Mouse (Mus musculus) activated CD4-positive, CD25-positive, alpha-beta regulatory T cell, adult 4 months (primary cell): ENCODE data around the gene Prdx6. TPM values are rescaled to one million over a fixed set of nuclear protein-coding genes. Genes with fewer than 3 reads are reported as not detected.

ENCODE experiments used
- ATAC-seq: one replicate; pipeline ENCODE4 v1.8.0; 2017
- polyA plus RNA-seq, 2 experiments: library from polyadenylated mRNA; unstranded; fragments of 100-300 nt; shearing (Covaris generic); gene quantifications; one replicate each; pipeline ENCODE4 v1.2.1; 2017

Gene Prdx6
- polyA plus RNA-seq: 100 to 1,000 TPM; 287 to 330 TPM

GRCm38 (mm10) chr1:161250604-161251416 lies at the start of gene Prdx6:
Gene Prdx6 (minus strand): TSS chr1:161251219.
- peak; percentile 71 for ATAC-seq

DNA sequence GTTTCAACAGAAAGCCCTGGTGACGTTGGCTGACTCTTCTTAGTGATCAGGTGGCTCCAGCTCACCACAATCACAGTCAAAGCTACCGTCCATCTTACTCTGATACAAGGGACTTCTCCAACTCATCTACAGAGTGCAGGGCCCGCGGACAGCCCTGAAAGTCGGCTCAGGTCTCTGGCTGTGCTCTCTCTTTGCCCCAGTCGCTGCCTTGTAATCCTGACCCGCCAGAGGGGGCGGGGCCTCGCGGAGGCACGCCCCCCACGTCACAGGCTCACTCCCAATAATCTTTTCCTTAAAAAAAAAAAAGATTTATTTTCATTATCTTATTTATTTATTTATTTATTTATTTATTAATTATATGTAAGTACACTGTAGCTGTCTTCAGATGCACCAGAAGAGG lies 37.2 kb upstream of the Prdx6 start:
- ATAC-seq: no peak

DNA sequence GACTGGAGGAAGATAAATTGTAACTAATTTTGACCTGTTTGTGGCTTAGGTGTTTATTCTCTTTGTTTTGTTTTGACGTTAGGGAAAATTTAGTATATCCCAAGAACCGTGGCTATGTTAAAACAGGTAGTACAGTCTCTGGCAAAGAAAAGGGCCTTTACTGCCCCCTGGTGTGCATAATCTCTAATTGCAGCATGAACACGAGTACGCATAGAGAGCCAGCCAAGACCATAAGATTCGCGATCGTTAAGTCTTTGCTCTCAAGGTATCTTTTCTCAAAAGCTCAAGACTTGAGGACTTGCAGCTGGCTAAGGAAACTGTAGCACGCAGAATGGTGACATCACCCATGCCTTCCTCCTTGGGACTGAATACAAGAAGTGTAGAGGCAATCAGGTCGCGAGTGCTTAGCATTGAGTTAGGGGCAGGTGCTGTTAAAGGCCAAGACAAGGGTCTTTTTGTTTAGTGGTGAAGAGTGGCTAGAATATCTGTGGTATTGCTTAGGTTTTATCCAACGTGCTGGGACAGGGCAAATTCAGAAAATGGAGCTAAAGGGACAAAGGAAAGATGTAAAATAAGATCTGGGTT lies 35.8 kb upstream of the Prdx6 start:
- ATAC-seq: no peak

GRCm38 (mm10) chr1:161281054-161281688 lies 30.2 kb upstream of the Prdx6 start:
- no peak for ATAC-seq

DNA sequence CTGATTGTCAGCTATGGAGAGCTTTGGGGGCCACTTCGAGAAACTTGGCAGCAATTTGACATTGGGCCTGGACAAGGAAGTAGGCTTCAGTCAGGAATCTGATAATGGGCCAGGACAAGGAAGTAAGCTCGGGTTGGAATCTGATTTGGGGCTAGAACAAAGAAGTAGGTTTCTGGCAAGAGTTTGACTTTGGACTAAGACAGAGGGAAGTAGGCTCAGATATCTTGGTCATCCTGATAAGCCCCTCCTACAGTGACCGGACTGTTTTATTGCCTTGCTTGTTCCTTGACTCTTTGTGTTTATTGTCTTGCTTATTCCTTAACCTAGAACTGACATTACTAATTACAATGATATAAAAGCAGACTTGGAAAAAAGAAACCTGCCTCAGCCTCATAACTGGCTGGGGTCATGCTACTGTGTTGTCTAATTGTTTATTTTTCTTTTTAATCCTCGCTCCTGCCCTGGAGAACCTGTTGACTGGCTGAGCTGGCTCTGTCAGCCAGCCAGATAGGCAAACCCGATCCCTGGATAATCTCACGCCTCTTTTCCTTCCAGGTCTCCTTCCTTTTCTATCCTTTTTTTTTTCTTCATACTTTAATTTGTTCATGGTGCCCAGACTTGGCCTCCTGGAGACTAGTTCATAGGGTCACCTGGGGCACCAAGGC lies 28.4 kb upstream of the Prdx6 start:
- no peak for ATAC-seq

- no peak for ATAC-seq
Observed at GRCm38 (mm10) chr1:161273486-161273885, 22.5 kb upstream of the Prdx6 start.

- ATAC-seq: no peak
Observed at GRCm38 (mm10) chr1:161271461-161271810, 20.4 kb upstream of the Prdx6 start.

DNA sequence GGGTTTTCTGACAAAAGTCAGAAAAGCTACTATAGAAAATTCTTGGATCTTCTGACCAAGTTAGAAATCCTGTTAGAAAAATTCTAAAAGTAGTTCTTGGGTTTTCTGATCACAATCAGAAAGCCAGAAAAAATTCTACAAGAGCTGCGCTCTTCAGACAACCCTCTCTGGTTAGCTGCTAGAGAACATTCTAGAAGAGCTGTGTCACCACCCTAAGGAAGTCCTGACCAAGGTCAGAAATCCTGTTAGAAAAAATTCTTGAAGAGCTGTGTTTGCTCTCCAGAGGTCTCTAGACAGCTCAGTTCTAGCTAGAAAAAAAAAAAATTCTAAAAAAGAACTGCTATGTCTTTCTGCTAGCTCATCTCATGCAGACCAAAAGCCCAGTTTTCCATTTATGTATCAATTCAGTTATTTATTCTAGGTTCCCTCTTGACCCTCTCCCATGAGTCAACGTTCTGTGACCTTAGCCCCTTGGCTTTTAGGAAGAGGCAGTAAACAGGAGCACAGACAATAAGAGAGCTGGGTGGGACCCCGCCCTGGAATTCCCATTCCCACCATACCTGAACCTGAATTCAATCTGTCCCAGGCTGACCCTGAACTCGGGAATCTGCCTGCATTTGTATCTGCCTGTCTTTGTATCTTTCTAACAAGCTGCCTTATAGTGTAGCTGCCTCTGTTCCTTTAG lies 19.9 kb upstream of the Prdx6 start:
- no peak for ATAC-seq

- no peak for ATAC-seq
Observed at GRCm38 (mm10) chr1:161269346-161269745, 18.3 kb upstream of the Prdx6 start.

DNA sequence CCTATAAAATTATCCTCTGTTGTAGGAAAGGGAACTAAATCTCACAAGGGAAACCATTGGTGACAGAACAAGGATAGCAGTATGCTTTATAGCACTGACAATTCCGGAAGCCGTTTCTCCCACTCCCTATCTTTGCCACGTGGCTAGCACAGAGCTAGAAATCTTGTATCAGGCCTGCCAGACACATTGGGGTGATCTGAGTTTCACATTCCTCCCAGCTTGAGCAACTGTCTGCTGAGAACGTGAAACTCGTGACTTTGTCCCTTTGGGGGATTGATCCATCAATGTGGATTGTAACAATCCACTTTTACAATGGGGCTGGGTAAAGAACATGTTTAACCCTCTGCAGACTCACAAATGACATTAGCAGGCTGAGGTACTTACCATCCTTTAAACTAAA lies 17.9 kb upstream of the Prdx6 start:
- no peak for ATAC-seq

GRCm38 (mm10) chr1:161268116-161268515 lies 17.1 kb upstream of the Prdx6 start:
- no peak for ATAC-seq

DNA sequence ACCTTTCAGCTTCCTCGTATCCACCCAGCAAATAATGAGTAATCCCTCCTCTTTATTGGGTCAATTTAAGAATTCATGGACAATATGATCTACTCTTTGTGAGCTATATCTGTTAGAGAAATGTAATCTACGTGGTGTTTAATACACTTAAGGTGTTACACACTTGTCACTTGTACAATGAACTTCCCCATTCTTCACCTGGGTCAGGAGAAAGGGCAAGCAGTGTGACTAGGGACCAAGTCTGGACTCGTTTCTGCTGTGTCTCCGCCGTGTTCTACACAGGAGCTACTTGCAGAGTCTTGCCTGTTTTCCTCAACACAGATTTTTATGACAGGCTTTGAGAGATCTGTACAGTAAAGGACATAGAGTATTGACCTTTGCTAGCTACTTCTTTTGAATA lies 13.9 kb upstream of the Prdx6 start:
- no peak for ATAC-seq

DNA sequence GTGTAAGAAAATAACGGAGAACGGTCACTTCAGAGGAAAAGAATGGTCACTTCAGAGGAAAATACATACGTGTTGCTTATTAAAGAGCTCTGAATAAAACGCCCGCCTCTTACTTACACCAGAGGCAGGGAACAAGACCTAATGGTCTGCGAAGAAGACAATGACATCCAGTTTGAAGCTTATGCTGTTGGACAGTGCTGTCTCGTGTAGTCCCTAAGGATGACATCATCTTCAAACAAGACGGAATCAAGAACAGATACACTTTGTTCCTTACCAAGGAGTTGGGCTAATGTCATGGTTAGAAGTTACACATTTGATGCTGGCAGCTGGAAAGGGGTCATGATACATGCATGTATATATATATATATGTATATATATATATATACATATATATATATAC lies 12.6 kb upstream of the Prdx6 start:
- no peak for ATAC-seq

GRCm38 (mm10) chr1:161262542-161262941 lies 11.5 kb upstream of the Prdx6 start:
- ATAC-seq: no peak

DNA sequence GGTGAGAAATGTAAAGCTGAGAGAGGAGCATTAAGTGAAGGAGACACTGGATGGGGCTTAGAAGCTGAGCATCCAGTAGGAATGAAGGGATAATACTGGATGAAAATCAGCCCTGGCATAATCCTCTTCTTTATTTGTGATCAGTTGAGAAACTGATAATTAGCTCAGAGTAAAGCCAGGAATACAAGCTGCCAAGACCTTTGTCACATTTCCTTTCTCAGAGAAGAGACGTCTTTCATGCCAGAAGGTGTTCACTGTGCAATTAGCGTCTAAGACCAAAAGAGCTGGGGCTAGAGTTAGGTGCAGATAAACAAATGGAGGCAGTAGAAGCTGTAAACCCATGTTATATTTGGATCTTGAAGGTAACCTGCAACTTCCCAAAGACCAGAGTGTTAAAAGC lies 9.7 kb upstream of the Prdx6 start:
- no peak for ATAC-seq

DNA sequence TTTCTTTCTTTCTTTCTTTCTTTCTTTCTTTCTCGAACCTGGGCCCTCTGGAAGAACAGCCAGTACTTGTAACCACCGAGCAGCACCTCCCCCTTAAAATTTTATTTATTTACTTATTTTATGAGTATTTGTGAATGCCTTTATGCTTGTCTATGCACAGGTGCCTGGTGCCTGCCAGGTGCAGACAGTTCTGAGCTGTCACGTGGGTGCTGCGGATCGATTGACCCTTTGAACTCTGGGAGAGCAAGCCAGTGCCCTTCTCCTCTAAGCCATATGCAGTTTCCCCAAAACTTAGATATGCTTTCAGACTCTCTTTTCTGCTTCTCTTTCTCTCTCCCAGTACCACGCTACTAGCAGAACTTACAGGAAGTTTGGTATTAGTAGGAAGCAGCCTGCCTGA lies 8.1 kb upstream of the Prdx6 start:
- no peak for ATAC-seq

GRCm38 (mm10) chr1:161258331-161258730 lies 7.3 kb upstream of the Prdx6 start:
- ATAC-seq: no peak

- no peak for ATAC-seq
Observed at GRCm38 (mm10) chr1:161256918-161257317, 5.9 kb upstream of the Prdx6 start.

DNA sequence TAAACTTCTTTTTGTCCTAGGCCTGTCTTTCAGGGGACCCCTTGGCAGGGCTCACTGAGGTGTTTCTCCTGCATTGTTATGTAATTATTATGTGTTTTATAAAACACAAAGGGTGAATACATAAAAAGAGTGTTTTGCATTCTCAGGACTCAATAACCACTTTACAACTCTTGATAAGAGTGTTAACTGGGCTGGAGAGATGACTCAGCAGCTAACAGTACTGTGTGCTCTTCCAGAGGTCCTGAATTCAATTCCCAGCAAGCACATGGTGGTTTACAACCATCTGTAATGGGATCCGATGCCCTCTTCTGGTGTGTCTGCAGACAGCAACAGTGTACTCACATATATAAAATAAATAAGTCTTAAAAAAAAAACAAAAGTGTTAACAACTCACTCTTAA lies 3.3 kb upstream of the Prdx6 start:
- ATAC-seq: no peak

- no peak for ATAC-seq
Observed at GRCm38 (mm10) chr1:161252901-161253300, 1.9 kb upstream of the Prdx6 start.

DNA sequence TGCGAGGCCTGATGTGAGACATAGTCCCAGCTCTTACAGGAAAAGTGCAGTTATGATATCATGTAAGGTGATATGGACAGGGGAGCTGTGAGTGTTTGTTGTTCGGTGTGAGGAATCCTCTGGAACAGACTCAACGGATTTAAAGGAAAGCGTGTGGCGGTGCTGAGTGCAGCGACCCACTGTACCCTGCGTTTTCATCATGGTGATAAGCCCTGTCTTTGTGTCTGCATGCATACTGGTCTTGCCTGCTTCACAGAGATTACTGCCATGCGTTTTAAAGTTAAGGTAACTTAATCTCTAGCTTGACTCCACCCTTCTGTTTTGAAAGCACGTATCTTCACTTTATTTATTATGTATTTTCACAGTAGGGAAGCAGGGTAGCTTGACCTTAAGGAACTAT lies 1.3 kb upstream of the Prdx6 start:
- ATAC-seq: no peak

DNA sequence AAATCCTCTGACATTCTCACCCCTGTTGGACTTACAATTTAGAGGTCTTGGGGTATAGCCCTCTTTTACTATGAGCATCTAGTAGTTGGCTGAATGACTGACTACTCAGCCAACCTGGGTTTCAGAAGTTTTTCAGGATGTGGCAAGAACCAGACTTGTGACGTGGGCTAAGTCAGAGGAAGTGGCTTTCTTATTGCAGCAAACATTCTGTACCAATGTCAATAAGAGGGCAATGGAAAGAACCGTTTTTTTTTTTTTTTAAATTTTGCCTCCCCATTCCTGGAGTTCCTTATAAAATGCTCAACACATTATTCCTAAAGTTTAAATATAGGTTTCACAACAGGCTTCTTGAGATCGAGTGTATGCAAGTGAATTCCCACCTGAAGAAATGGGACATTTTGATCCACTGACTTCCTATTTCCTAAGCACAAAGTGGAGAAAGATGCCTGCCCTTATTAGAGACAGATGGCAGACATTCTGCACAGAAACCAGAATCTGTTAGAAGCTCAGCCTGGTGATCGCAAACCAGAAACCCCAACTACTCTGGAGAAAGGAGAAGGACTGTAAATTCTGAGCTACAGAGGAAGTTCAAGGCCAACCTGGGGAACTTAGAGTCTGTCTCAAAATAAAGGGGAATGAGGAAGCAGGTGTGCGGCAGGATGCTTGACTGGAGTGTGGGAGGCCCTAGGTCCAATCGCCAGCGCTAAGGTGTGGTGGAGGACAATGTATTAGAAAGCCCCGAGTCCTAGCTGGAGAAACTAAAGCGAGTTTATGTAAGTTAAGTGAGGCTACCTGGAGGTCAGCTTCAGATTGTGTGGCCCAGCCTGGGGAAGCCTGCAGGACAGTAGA lies 622 bp upstream of the Prdx6 start:
- ATAC-seq: peak; percentile 79
